Mouse (Mus musculus) bone marrow macrophage, adult 2 months (primary cell): Measurements from ENCODE around the gene Lrrc8b. TPM values are rescaled to one million over a fixed set of nuclear protein-coding genes. Genes with fewer than 3 reads are reported as not detected.

Experiments used
- H3K27ac ChIP-seq: 2 replicates; pipeline ENCODE4 v1.5.1; 2012; ENCODE audit warnings: low read depth, low read length; ENCODE audit not compliant: insufficient read depth
- H3K4me1 ChIP-seq: 2 replicates; pipeline ENCODE4 v1.6.1; 2012; ENCODE audit warnings: low read length; ENCODE audit not compliant: control insufficient read depth, insufficient read depth
- H3K4me3 ChIP-seq: 2 replicates; pipeline ENCODE4 v1.5.1; 2012; ENCODE audit warnings: mild to moderate bottlenecking, low read length, moderate library complexity; ENCODE audit not compliant: insufficient read depth
- CTCF ChIP-seq: IDR thresholded peaks from 2 replicates; pipeline ENCODE4 v1.5.1; 2012; ENCODE audit warnings: low read depth, mild to moderate bottlenecking, low read length, moderate library complexity
- POLR2A ChIP-seq: IDR thresholded peaks from 2 replicates; pipeline ENCODE4 v1.6.1; 2012; ENCODE audit warnings: mild to moderate bottlenecking, low read depth, low read length, borderline replicate concordance
- polyA plus RNA-seq: library from polyadenylated mRNA; stranded (reverse); fragments of >200 nt; gene quantifications from 2 replicates; pipeline ENCODE4 v1.2.4, GENCODE M21; 2012; ENCODE audit not compliant: missing spikeins, insufficient read depth, insufficient read length

Lrrc8b gene
- polyA plus RNA-seq, 1 experiment = 6.5 TPM

DNA sequence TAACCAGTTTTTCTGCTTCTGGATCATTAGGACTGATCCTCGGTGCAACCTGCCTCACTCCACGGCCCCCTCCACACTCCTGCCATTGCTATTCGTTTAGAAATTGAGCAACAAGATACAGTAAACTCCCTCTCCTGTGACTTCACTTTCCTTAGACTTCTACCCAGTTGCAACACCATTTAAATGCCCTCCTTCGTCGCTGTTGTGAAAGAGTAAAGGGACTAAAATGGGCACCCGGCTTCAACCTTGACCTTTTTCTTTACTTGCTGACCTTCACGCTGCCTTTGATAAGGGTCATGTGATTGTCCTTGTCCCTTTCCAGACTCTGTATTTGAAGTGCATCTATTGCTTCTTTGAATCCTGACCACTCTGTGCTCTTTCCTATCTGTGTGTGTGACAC, 2.8 kb downstream of the Lrrc8b start:
- no peak overlapping the region for H3K27ac ChIP-seq
- no peak overlapping the region for H3K4me3 ChIP-seq
- TF ChIP-seq POLR2A (no peak), CTCF (no peak)
- no peaks in the 10 kb centered on the region for H3K4me1 ChIP-seq

DNA sequence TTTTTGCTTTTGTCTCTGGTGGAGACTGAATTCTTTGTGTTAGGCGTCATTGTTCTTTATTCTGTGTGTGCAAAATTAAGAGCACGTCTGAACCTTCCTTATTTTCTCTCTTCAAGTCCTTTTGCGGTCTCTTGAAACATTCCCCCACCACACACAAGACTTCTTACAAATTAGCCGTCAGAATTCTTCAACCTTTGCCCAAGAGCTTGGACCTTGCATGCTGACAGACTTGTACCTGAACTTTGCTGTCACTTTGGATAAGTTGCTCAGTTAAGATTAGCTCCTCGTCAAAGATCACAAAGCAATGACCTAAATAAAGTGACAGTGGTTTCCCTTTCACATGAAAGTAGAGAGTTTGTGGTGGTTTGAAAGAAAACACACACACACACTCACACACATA, 3.3 kb downstream of the Lrrc8b start:
- no peaks in the 10 kb centered on the region for H3K4me1 ChIP-seq
- no peak overlapping the region for H3K4me3 ChIP-seq
- TF ChIP-seq POLR2A = no peak
- TF ChIP-seq CTCF = no peak
- no peak overlapping the region for H3K27ac ChIP-seq

DNA sequence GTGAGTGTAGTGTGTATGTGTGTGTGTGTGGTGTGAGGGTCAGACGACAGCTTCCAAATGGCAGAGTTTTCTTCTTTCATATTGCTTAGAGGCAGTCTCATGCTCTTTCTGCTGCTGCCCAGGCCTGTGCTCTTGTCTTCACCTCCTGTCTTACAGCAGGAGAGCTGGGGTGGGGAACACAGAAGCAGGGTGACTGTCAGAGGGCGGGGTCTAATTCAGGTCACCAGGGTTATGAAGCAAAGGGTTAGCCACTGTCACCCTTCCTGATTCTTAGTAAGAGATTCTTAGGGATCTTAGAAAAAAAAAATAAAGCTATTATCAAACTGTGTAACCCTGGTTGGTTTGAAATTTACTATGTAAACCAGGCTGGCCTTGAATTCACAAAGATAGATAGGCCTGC, 10.0 kb downstream of the Lrrc8b start:
- no peak overlapping the region for H3K4me3 ChIP-seq
- TF ChIP-seq POLR2A (no peak), CTCF (no peak)
- no peaks in the 10 kb centered on the region for H3K4me1 ChIP-seq
- H3K27ac ChIP-seq = no peak overlapping the region

DNA sequence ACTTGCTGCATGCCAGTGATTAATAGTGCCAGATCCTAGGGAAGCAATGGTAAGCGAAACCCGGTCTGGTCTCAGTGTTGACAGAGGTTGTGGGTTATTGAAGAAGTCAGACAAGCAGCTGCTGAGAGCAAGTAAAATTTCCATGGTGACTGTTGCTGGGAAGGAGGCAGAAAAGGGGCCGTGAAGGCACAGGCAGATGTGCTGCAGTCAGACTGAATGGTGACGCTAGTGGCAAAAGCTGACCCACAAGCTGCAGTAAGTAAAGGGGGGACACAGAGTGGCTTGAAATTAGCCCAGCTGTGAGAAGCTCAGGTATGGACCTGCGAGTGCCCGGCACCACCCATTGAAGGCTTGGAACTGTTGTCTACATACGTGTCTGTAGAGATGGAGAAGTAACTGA, 11.8 kb downstream of the Lrrc8b start:
- H3K4me3 ChIP-seq = no peak overlapping the region
- TF ChIP-seq CTCF (no peak), POLR2A (no peak)
- H3K27ac ChIP-seq = no peak overlapping the region
- H3K4me1 ChIP-seq = no peaks in the 10 kb centered on the region

DNA sequence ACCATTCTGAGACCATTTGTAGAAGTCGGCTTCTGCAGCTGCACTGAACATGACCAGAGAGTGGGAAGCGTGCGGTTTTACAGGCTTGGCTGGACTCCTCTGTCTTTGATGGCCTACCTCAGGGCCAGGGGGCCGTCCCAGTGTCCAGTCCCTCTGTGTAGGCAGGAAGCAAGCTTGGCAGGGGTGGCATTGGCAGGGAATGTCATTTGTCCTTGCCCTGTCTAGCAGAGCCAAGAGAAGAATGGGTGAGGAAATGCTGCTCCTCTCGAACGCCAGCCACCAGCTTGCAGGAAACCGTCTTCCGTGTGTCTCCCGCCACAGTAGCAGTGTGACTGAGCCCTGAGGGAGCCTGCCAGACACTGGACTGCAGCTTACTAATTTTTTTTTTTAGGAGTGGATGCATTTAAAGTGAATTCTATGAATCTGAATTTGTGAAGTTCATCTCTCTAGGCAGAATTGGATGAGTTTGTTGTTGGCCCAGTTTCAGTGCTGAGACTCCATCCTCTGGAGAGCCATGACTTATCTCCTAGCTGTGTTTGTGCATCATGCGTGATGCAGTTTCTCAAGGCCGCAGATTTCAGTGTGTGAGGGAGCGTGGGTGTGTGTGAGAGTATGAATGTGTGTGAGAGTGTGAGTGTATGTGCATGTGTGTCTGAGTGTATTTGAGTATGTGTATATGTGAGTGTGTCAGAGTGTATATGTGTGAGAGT, 12.8 kb downstream of the Lrrc8b start:
- H3K27ac ChIP-seq = no peak overlapping the region
- H3K4me1 ChIP-seq = no peaks in the 10 kb centered on the region
- H3K4me3 ChIP-seq = no peak overlapping the region
- TF ChIP-seq POLR2A = no peak
- no peak for TF ChIP-seq CTCF

DNA sequence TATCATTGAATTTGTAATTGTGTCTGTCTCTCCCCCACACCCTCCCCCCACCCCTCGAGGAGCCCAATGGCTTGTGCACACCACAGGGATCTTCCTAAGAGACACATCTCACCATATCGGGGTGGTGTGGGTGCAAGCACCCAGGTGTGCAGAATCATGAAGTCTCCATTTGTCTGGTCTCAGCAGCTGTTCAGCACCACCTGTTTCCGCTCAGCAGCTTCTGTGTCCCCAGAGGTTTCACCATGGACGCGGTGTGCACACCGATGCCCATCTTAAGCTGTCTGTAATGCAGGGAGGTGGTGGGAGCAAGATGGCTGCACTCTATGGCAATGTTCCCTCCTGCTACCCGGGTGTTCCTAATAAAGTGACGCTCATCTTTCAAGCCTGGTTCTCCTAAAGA, 14.6 kb downstream of the Lrrc8b start:
- no peaks in the 10 kb centered on the region for H3K4me1 ChIP-seq
- no peak overlapping the region for H3K27ac ChIP-seq
- TF ChIP-seq POLR2A (no peak), CTCF (no peak)
- no peak overlapping the region for H3K4me3 ChIP-seq

DNA sequence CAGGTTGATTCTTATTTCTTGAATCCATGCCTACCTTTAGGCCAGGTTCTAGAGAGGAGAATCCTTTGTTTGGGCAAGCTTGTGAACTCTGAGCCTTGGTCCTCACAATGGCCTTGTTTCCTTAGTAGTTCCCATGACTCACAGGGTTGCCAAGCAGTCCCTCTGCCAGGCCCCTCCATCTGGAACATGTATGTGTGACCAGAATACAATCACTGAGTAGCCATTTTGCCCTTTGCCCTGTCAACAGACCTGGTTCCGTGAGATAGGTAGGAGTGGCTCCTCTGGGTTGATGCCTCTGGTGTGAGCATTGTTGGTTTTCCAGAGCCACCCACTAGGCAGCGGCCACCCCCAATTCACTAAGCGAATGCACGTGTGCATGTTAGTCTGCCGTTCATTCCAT, 24.0 kb downstream of the Lrrc8b start:
- Histone ChIP-seq H3K4me1 (peaks cover 8% of the 10 kb centered on the region), H3K27ac (no peak overlapping the region), H3K4me3 (no peak overlapping the region)
- TF ChIP-seq CTCF (no peak), POLR2A (no peak)

DNA sequence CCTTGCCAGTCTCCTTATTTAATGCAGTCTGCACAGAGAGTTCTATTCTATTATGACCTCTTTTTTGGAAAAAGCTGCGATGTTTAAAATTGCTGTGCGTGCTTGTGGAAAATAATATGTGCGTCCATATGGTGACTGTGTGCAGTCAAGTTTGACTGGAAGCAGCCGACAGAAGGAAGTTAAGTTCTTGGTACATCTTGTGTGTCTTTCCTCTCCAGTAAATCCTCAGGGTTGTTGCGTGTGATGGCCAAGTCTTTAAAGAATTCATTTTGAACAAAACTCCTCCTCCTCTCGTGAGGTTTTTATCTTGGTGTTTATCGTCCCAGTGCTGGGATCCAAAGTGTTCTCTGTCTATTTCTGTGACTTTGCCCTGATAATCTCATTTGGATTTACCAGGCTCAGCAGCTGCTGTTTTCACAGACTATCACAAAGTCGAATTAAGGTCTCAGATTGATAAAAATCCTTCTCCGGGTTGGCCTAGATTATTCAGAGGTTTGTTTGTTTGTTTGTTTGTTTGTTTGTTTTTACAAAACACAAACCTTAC, 25.5 kb downstream of the Lrrc8b start:
- H3K4me3 ChIP-seq = no peak overlapping the region
- TF ChIP-seq POLR2A (no peak), CTCF (no peak)
- no peak overlapping the region for H3K27ac ChIP-seq
- peaks cover 10% of the 10 kb centered on the region for H3K4me1 ChIP-seq

DNA sequence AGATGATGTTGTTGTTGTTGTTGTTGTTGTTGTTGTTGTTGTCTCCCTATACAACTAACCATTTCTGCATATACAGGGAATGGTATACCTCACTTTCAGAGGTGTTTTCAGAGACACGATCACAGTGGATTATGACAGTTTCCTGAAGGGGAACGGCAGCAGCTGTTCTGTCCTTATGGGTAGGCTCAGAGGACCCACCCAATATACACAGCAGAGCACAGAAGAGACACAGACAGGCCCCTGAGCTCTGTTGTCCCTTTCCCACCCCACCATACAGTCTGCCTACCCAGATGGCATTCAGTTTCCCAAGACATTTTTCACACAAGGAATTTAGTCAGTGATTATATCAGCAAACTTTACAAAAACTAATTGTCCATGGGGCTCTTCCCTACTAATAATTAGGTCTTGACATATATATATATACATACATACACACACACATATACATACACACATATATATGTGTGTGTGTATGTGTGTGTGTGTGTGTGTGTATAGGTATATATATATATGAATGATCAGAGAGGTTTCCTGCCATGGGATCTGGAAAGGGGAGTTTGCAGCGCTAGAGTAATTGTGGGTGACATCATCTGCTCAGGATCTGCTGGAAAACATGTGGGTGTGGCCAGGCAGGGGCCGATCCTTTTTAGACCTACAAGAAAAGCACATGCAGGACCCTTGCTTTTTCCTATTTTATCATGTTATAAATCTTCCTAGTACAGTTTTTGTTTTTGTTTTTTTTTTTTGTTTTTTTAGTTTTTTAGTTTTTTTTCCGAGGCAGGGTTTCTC, 26.8 kb downstream of the Lrrc8b start:
- no peak overlapping the region for H3K27ac ChIP-seq
- H3K4me3 ChIP-seq = no peak overlapping the region
- H3K4me1 ChIP-seq = peaks cover 10% of the 10 kb centered on the region
- no peak for TF ChIP-seq POLR2A
- TF ChIP-seq CTCF = no peak

DNA sequence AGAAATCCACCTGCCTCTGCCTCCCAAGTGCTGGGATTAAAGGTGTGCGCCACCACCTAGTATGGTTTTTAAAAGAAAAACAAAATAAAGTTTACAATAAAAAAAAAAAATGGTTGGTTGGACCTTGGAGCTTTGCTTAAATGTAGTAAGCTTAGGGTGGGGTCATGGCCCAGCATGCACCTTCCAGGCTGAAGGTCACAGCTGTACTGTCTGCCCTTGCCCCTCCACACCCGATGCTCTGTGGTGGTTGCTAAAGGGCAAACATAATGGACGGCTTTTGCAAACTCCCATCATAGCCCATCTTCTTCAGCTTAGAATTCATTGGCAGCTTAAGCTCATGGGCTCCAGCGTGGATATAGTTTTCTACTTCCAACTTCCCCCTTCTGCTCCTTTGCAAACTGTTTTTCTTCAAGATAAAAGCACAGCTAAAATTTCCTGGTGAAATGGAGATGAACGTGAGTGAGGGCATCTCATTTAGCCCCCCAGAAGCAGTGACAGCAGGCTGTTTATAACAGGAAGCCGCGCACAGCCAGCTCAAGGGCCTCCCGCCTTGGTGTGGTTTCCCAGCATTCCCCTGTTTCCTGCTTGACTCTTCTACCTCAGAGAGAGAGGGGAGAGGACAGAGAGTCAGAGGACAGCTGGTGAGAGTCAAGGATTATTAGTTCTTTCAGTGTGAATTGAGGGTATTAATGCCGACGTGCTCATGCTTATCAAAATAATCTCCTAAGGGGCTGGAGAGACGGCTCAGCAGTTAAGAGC, 27.7 kb downstream of the Lrrc8b start:
- TF ChIP-seq CTCF (no peak), POLR2A (no peak)
- Histone ChIP-seq H3K27ac (no peak overlapping the region), H3K4me3 (no peak overlapping the region), H3K4me1 (peaks cover 10% of the 10 kb centered on the region)
